Mouse (Mus musculus) right cerebral cortex, postnatal 10 days (tissue): Measurements from ENCODE around the gene Trpv2.

Source experiments
- DNase-seq, 2 experiments: peaks; one replicate each; pipeline ENCODE4 v3.0.0; 2021; ENCODE audit warnings: low spot score in 2 of 2

Gene Trpv2

DNA sequence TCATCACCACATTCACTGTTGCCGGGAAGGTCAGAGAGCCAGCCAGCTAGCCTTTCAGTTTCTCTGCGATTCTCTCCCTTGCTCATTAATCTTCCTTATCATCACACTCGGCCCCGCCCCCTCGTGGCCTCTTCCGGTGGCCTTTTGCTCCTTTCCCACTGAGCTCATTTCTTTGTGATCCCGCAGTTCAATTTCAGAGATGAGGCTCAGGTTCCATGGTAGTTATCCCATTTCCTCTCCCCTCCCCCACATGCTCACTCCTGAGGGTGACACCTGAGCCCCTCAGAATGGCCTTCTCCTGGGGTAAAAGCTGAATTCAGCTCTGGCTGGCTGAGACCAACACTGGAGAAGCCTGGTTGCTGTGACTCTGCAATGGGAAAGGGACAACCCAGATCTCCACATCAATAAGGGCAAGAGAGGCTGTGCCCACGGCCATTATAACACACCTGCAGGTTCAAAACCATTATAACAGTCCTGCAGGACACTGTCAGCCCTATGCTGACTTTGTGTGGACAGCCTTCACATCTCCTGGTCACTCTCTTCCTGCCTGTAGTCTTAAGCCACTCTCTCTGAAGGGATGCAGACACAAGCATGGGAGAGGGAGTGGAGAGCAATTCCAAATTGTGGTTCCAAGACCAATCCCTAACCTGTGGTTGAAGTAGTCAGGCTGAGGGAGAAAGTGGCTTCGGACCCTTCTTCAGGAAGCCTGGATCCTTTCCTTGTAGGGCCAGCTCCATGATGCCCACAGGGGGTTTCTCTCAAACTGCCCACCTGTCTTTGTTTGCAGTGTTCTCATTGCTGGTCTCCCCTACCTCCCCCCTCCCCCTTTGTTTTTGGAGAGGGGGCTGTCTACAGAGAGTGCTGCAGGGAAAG is 55.3 kb downstream of the Trpv2 start:
- DNase-seq, result no peak

DNA sequence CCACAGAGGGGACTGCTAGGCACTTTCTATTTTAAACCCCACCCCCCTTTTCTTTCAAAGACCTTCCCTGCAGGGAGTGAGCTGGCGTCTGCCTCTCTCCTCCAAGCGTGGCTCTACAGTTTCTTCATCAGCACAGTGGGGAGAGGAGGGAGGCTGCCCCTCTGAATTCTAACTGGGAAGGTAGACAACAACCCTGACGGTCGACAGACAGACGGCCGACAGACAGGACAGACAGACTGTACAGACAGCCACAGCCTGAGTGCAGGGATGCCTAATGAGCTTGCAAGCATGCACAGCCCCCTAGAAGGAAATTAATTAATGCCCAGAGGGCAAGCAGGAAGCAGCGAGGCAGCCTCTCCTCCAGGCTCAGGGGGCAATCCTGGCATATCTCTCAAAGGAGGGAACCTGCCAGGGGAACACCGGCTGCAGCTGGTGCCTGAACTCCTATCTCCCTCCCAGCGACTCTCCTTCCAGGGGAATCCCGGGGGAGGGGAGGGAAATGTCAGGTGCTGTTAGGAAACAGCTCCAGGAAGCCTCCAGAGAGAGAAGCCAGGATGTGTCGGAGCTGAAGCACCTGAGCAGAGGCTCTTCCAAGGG is 56.0 kb downstream of the Trpv2 start:
- no peak for DNase-seq

DNA sequence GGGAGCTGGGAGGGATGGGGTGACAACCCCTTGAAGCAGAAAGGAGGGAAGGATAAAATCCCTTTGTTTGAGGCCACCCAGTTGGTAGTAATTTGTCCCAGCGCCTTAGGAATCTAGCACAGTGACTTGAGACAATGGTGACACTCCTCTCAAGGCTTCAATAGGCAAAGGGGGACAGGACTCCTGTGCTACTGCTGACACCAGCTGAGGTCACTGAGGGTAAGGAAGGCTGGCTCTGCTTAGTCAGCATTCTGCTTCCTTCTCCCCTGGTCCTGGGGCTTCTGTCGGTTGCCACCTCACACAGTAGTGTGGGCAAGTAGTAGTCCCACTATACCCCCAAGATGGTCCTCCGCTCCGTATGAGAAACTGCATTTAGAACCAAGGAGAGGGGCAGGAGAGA is 56.9 kb downstream of the Trpv2 start:
- no peak for DNase-seq

DNA sequence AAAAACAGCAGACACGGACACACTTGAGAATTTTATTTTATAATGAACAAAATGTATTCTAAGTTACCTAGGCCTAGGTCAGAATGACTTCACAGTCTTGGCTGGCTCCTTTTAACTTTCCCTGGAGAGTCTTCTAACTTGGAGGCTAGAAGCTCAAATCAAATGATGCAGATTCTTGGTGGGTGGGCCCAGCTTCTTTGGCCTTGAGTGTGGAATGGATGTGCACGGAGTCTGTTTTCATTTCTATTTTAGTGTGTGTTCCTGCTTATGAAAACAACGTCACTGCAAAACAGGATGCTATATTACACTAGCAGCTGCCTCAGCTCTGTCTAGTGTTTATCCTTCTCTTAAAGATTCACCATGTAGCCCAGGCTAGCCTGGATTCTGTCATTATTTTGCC is 61.1 kb downstream of the Trpv2 start:
- no peak for DNase-seq

DNA sequence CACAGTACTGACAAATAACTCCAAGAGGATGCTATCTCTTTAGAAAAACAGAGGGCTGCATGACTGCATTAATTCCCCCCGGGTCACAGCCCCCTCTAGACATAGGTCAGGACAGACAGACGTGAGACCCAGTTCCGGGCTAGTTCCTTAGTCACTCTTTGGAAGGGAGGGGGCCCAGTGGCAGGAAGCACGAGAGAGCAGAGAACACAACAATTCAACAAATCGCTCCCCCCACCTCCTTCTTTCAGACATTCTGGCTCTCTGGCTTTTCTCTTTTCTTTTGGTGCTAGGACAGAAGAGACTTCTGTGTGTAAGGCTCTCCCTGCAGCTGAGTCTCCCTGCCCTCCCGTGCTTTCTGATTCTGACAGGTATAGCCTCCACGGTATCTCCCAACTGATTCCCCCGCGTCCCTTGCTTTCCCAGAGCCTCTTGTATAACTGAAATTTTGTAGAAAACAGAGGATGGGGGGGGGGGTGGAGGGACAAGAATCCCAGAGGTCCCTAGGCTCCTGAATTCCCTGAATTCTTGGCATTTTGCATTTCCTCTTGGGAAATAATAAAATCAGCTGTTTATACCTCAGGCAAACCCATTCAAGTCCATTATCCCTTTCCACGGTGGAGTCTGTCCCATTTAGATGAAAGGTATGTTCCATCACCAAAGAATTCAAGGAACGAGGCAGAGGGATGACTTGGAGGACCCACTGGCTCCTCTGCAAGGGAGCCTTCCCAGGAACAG is 62.0 kb downstream of the Trpv2 start:
- no peak for DNase-seq

DNA sequence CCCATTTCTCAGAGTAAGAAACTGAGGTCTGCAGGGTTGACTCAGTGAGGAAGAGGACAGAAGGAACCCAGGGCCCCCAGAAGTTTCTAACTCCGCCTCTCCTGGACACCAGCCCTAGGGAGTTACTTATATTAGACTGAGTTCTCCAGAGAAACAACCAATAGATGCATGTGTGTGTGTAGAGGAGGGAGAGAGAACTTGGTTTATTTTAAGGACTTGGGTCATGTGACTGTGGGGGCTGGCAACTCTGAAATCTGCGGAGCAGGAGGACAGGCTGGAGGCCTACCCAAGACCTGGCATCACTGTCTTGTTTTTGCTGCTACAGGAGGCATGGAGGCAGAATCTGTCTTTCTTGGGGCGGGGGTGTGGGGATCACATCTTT is 62.5 kb downstream of the Trpv2 start:
- peak in 1 of 2 experiments; percentile 69 for DNase-seq

DNA sequence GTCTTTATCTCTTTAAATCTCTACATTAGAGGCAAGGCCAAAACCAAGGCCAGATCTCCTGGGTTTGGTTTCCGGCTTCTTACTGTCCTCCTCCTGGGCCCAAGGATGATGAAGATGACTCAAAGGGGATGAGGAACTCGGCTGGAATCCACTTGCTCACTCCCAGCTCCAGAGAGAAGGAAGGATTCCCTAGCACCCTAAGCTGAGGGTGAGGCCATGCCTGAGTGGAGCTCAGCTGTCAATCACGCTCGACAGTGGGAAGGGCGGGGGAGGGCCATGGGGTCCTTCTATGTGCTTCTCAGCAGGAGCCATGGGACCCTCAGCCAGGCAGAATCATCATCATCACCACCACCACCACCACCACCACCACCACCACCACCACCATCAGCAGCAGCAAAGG is 63.1 kb downstream of the Trpv2 start:
- no peak for DNase-seq

DNA sequence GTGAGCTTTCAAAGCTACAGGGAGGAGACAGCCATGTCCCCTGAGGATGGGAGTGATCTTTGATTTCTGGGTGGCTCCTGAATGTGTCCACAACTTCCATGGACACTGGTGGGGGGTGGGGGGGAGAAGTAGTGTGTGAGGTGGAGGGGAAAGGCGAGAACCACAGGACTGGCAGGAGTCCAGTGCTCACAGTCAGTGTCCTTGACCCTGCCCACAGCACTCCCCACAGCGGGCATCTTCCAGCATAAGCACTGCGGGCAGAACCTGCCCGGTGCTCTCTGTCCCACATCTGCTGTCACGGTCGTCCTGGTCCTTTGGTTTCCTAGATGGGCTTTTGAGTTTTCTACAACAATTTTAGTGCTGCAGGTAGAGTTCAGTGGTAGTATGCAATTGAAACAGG is 63.5 kb downstream of the Trpv2 start:
- DNase-seq, result no peak

DNA sequence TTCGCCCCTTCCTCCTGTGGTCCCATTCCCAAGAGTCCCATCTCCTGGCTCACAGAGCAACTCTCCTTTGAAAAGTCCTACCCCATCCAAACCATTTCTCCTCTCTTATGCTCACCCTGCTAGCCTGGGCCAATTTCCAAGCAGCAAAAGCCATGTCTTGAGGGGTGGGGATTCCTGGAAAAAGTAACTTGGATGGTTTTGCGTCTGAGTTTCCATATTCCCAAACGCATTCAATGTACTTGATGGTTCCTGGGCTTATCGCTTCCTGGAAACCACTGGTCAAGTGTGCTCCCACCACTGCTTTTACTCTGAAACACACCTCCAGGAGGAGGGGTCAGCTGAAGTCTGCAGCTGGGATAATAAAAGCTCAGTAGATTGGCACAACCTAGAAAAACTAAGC is 64.1 kb downstream of the Trpv2 start:
- no peak for DNase-seq

DNA sequence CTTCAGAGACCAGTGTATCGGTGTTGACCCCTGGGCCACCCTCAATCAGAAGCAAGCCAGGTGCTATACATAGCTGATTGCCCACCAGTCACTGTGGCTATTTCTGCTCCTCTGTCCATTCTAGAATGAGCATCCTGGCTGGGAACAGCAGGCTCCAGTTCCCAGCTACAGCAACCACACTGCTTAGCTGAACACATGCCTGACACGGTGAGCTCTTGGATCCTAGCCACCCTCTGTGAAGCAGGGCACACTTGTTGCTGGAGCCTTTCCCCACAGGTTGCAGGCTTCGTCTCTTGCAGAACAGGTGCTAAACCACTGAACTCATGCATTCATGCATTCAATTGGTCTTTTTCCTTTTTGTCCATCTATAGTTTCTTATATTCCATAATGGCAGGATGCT is 66.1 kb downstream of the Trpv2 start:
- DNase-seq, result no peak

DNA sequence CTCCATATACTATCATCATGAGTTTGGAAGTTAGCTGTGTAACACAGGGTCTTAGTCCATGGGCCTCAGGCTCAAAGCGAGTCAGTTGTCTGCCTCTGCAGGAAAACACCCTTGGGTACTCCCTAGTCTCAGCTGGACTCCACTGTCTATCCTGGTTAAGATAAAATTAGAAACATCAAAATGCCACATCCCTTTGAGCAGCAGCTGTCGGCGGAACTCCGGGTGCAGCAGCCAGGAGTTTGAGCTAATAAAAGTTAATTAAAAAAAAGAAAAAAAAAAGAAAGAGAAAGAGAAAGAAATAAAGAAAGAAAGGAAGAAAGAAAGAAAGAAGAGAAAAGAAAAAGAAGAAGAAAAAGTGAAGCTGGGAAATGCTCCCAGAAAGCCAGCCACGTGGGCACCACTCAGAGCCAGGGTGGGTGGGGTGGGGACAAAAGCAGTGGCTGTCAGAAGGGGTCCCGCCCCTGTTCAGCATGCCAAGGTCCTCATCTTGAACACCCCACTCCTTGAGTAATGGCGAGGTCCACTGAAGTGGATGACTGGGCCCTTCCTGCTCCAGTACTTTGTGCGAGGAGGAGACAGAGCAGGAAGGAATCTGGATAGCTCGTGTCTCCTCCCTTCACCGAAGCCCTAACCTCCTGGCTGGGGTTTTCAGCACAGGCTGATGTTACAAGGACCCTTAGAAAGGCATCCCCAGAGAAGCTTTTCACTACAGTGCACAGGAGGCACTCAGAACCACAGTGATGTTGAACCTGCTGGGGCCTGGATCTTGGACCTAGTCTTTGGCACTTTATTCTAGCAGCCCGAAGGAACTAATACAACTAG is 67.9 kb downstream of the Trpv2 start:
- DNase-seq, result no peak

DNA sequence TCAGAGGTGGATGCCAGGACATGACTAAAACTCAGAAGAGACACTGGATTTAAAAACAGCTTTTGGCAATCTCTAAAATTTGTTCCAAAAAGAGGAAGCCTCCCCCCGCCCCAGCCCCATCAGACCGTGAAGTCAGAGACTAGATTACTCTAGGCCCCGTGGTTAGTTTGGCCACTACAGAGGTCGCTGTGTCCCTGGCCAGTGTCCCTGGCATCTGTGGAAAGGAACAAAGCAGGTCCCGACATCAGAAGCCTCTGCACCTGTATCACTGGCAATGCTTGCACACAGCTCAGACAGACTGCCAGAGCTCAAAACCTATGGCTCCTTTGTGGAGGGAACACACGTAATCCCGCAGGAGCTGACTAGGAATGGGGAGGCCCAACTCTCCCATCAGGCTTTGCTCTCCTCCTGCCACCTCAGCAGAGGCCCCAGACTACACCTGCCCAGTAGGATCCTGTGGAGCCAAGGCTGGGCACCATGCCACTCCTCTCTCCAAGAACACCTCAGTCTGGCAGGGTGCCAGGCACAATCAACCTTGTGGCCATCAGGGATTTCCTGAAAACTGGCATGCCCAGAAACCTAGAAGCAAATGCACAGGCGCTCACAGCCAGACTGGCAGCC is 68.8 kb downstream of the Trpv2 start:
- no peak for DNase-seq

DNA sequence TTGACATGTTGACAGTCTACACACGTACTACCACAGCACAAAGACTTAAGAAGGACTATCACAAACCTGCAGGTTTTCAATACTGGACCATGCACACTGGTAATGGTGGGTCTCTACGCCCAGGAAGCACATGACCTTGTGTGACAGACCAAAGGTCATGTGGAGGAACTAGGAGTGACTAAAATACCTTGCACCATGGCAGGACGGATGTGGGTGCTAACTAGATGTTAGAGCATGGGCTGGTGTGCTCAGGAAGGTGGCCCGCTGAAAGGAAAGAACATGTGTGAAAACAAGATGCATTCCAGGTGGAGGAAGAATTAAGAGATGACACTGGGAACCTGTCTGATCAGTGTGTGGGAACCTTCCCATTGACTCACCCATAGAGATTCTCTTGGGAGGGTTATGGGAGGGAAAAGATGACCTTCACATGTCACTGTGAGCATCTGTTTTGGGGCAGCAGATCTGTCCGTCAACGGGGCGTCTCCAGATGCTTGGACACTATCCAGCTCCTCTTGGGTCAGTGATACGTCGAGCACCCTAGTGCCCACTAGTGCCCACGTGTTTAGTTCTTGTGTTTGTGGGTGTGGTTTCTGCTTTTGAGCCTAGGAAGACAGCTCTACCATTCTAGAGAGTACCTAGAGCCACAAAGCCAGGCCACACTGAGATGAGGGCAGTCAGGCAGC is 69.5 kb downstream of the Trpv2 start:
- DNase-seq, result no peak

DNA sequence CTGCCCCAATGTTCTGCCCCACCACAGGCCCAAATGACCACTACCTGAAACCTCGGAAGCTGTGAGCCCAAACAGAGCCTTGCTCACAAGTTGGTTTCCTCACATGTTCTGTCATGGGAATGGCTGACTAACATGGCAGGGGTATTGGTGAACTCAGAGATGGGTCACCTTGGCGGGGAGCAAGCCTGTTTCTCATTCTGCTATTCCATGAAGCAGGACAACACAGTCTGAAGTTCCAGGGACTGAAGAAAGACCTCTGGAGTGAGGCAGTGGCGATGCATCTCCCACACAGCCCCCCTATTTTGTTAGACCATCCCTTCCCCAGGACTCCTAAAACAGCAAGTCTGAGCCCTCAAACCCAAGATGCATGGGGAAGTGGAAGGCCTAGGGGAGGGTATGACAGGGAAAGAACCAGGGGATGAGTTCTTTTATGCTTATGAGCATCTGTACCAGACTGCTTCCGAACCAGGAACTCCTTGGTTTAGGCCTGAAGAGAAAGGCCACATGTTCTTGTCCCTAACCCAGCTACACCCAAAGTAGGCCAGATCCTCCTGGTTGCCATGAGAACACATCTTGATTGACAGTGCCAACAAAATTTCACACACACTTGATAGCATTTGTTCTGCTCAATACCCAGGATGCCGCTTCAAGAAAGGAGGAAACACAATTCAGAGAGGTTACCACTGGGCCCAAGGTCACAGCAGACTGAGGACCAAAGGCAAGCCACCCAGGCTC is 70.5 kb downstream of the Trpv2 start:
- no peak for DNase-seq

DNA sequence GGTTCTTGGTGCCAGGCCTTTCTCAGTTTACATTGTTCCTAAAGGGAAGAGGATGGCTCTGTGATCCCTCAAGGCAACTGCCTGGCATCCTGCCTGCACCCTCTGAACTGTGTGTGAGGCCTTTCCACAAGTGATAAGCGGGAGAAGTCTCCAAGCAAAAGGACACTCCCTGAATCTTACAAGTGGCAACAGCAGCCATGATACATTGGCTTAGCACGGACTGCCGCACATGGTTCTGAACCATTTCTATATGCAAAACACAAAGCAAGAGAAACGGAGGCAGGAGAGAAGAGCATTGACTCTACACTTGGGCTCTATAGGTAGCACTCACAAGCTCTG is 71.0 kb downstream of the Trpv2 start:
- no peak for DNase-seq

DNA sequence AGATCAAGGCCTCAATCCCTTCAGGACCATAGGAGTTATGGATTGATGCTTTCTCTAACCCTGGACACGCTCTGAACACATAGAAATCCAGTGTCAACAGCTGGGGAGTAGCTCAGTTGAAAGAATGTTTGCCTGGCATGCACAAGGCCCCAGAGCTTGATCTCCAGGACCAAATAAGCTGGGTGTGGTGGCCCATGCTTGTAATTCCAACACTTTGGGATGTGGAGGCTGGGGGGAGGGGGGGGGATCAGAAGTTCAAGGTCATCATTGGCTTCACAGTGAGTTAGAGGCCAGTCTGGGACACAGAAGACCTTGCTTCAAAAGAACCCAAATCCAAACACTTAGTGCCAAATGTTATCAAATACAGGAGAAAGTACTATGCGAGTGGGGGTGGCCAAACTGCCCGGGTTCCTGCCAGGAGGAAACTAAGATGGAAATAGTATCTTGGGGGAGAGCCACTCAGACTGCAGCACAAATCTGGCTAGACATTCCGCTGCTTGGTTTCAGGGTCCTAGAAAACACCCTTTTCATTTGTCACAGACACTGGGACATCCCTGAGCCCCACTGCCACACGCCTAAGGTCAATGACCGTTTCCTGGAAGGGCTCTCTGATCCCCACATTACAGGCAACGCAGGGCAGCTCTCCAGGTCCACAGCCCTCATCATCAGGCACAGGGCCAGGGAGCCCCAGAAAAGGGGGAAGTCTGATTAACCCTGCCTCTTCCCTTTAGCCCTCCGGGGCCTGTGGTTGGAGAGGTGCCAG is 71.6 kb downstream of the Trpv2 start:
- peak; percentile 80 to 82 for DNase-seq

DNA sequence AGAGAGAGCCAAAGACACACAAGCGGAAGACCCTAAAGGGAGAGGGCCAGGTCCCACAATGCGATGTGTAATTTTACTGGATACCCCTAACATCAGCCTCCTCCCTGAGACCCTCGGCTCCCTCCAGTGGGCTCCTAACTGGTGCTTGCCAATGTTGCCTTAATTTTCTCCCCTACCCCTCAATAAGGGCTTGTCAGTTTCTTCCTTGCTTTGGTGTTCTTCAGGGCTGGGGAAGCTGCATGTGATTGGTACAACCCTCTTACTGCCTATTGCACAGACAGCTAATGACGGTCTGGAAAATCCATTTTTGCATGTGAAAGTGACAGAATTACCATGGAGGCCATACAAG is 72.2 kb downstream of the Trpv2 start:
- no peak for DNase-seq

DNA sequence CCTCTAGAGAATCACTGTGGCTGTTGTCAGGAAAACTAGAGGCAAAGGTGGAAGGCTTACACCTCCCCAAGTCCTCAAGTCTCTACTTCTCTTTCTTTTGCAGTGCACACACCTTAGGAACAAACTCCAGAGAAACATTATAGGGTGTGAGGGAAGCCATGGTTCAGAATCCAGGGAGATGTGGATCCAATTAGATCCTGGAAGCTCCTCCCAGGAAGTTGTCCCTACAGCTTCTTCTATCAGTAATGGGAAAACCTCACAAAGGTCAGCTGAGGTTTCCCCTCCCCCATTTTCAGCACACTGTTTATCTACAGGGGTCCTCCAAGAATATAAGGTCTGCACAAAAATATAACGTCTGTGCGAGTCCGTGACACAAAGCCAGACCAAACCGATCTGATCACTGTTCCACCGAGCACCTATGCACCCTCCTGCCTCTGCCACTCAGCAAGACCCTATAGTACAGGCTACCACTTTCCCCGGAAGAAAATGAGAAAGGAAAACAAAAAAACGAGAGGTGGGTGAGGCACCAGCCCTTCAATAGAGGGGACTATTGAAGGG is 72.8 kb downstream of the Trpv2 start:
- no peak for DNase-seq
